8 mouse cellular contexts compared by ENCODE assay signal in genomic region chr10:43478751-43479435, GRCm38 (mm10). TPM values are rescaled to one million over a fixed set of nuclear protein-coding genes. Genes with fewer than 3 reads are reported as not detected.
DNase-seq lines count a peak whose midpoint lies in the region; ATAC-seq and TF ChIP-seq lines count a peak whose summit lies in the region.

Bend3 (plus strand) TSS chr10:43478831.

- H3K36me3 ChIP-seq in hindbrain, postnatal 0 days (ENCODE audit: insufficient read depth, low read length): no peaks in the 10 kb centered on the region
- no peaks in the 10 kb centered on the region for H3K36me3 ChIP-seq in megakaryocyte, embryonic 14.5 days (replicated peaks; ENCODE audit: low read length)

- peak within 1 kb of the TSS; percentile 96 for H3K4me3 ChIP-seq in gastrocnemius, adult 2 months
- H3K4me3 ChIP-seq in hindbrain, postnatal 0 days (ENCODE audit: low read length): peak within 1 kb of the TSS; percentile 89
- H3K4me3 ChIP-seq in megakaryocyte, embryonic 14.5 days (replicated peaks): peak within 1 kb of the TSS; percentile 96

- peak within 1 kb of the TSS; percentile 88 for H3K27ac ChIP-seq in gastrocnemius, adult 2 months
- peak within 1 kb of the TSS; percentile 93 for H3K27ac ChIP-seq in hindbrain, postnatal 0 days

- intact Hi-C loops in gastrocnemius, adult 2 months (cut with DNase I): loop anchor here (1.0 to 10.0 kb wide), 2 partner anchors 61 to 524 kb away; partner anchors contain the start of gene 1700021F05Rik
- intact Hi-C loops in left cerebral cortex, postnatal 14 days (cut with DNase I): loop anchor here (5.0 kb wide), 1 partner anchor 307 kb away; the partner anchor contains the start of genes 9030612E09Rik and Sobp

- ATAC-seq in Patski: peak; percentile 37
- peak; percentile 84 for ATAC-seq in hindbrain, postnatal 0 days
- ATAC-seq in monocyte, adult 5-6 weeks (replicated peaks; ENCODE audit: insufficient number of reproducible peaks, low FRiP score, low TSS enrichment, poor library complexity, severe bottlenecking): no peak

- 2% methylated on average over 69 of the region's 101 CpGs for WGBS in hindbrain, postnatal 0 days

- H3K9ac ChIP-seq in hindbrain, postnatal 0 days (replicated peaks; ENCODE audit: low read length): peak within 1 kb of the TSS; percentile 96

- in situ Hi-C loops in Patski (cut with MboI; ENCODE audit: low pct_unique_long_range_greater_than_20kb): no loop called here

- DNase-seq in Patski (ENCODE audit: low read depth, low spot score): no peak
- DNase-seq in cerebellum, adult 9-11 months: peak; percentile 66
- DNase-seq in gastrocnemius, adult 2 months: peak; percentile 73
- DNase-seq in hindbrain, postnatal 0 days (ENCODE audit: low spot score): peak; percentile 86
- peak; percentile 63 to 65 for DNase-seq in left cerebral cortex, postnatal 14 days (ENCODE audit: low spot score in 2 of 2)
- peak; percentile 20 to 49 for DNase-seq in right cerebral cortex, postnatal 36 days (ENCODE audit: low spot score in 2 of 2)

- TF ChIP-seq CTCF in Patski (IDR thresholded peaks at IDR 0.05): no peak
- TF ChIP-seq CTCF in gastrocnemius, adult 2 months (IDR thresholded peaks at IDR 0.05): no peak
- TF ChIP-seq CTCF in hindbrain, postnatal 0 days (IDR thresholded peaks at IDR 0.05; ENCODE audit: low read depth): no peak

- peaks cover 12% of the 10 kb centered on the region for H3K4me1 ChIP-seq in hindbrain, postnatal 0 days (ENCODE audit: insufficient read depth, low read length)
- peaks cover 44% of the 10 kb centered on the region for H3K4me1 ChIP-seq in megakaryocyte, embryonic 14.5 days

- POLR2A ChIA-PET in Patski (lab: Charles Lee): no interaction called here

- CTCF ChIA-PET in Patski (lab: Charles Lee): no interaction called here

- H3K27me3 ChIP-seq in Patski: no peaks in the 10 kb centered on the region
- H3K27me3 ChIP-seq in hindbrain, postnatal 0 days (ENCODE audit: insufficient read depth, low read length): no peaks in the 10 kb centered on the region
- H3K27me3 ChIP-seq in megakaryocyte, embryonic 14.5 days (replicated peaks): no peaks in the 10 kb centered on the region

- peak within 1 kb of the TSS; percentile 99 for H3K4me2 ChIP-seq in hindbrain, postnatal 0 days (ENCODE audit: low read depth, low read length)

- no peaks in the 10 kb centered on the region for H3K9me3 ChIP-seq in hindbrain, postnatal 0 days (ENCODE audit: low read length)
- no peaks in the 10 kb centered on the region for H3K9me3 ChIP-seq in megakaryocyte, embryonic 14.5 days

RNA-seq across cellular contexts. Expression of gene Bend3, which starts in this region (rescaled TPM):
- polyA plus RNA-seq in Patski (2021): 10.4 TPM
- 1 to 10 TPM; 4.4 to 4.9 TPM for total RNA-seq in gastrocnemius, adult 2 months (2021)
- 10.7 and 11.9 TPM in 2 replicates for total RNA-seq in hindbrain, postnatal 0 days (2014; rRNA removed)
- 1.5 and 2.2 TPM in 2 replicates for polyA plus RNA-seq in hindbrain, postnatal 0 days (2015; fragmentation: Nextera tagmentation; extraction: Ambion mirVana)
- total RNA-seq in left cerebral cortex, postnatal 14 days (2021): 1 to 10 TPM; 4.5 to 4.9 TPM
- polyA plus RNA-seq in megakaryocyte, embryonic 14.5 days (2012; ENCODE audit: insufficient read depth, low replicate concordance): 0.60 and 2.5 TPM in 2 replicates
- total RNA-seq in monocyte, adult 5-6 weeks (2017): 1.4 to 6.0 TPM (median 1.5 TPM) in 3 replicates
